Mouse (Mus musculus) liver, embryonic 14.5 days (tissue): ENCODE results near the gene Olfr1417.

Experiments
- CTCF ChIP-seq: IDR thresholded peaks from 2 replicates; pipeline ENCODE4 v1.5.1; 2016; ENCODE audit warnings: antibody characterized with exemption, low read depth, control low read depth
- EP300 ChIP-seq: IDR thresholded peaks from 2 replicates; pipeline ENCODE4 v1.6.1; 2016; ENCODE audit warnings: antibody characterized with exemption, low read depth

DNA sequence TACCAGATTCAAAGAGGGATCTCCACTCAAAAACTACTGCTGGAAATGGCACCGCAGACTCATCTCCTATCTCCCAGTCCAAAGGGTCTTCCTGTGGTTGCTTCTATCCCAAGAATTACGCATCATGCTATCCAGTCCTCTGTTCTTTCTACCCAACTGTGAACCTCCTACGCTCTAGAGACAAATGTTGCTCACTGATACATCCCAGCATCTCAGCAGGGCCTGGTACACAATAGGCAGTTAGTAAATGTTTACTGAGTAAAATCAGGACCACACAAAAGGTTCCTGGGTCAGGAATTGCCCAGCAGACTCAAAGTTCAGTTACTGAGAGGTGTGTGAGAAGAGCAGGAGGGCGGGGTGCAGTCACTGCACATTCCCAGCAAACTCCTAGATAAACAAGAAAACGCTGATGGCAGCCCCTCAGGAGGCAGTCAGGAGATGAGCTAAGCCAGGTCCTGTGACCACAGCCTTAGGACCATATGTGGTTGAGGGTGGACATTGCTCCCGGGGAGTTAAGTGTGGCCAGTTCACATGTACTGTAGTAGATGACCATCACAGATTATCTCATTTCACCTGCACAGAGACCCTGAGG is 24.2 kb downstream of the Olfr1417 start:
- no peak for TF ChIP-seq CTCF
- no peak for TF ChIP-seq EP300
